In the genomic region with DNA sequence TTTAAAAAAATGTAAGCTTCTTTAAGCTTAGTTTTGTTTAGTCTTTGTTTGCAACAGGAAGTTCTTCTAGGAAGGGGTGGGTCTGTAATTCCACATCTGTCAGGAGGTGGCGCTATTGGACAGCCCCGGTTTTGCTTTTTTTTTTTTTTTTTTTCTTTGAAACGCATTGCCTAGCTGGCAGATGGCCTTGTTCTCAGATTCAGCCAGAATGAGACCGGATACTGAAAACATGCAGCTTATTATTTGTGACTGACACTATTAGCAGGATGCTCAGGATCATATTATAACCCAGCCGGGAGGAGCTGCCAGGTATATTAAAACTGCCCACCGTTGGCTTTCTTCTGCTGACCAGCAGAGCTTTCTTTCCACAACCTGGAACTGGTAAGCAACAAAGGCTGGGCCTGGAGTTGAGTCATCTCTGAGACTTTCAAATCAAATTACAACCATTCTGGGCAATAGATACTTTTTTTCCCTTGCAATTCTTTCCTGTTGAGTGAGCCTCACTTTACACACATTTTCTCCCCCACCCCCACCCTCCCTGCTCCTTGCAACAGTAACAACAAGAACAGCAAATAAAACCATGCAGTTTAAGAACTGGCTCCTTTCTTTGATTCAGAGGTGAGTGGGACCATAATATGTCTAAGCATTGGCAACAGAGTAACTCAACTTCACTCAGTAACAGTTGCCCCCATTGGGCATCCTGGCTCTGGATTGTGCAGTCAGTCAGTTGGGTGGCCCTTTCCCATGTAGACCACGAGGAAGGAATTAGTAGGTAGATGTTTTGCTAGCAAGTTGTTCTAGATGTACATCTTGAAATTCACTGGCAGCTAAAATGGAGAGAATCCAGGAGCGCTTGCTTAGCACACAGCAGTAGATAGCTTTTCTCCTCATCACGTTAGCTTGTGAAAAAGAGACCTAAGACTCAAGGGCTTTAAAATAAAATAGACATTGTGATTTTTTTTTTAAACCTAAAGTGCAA, we compare ENCODE assay signal across 9 mouse cellular contexts.
DNase-seq lines count a peak whose midpoint lies in the region; ATAC-seq and TF ChIP-seq lines count a peak whose summit lies in the region.
"Had no signal": no experiment of that assay in that cellular context is flagged by ENCODE, and none has a peak within 500 bp of the region (broad histone marks: within the 10 kb centered on the region; RNA-seq: fewer than 3 reads in every experiment).

No protein-coding gene starts in this region.

- no peak overlapping the region; the same call in 1 of the 2 replicates for H3K4me2 ChIP-seq in embryonic facial prominence, embryonic 15.5 days (replicated peaks)
- H3K4me2 ChIP-seq in heart, embryonic 11.5 days = peak overlapping the region; percentile 14; the same call in 1 of the 2 replicates
- H3K4me2 ChIP-seq in kidney, embryonic 14.5 days (replicated peaks; ENCODE audit: low read depth, low read length) = no peak overlapping the region; the same call in 1 of the 2 replicates
- peak overlapping the region; percentile 23; the same call in 1 of the 2 replicates for H3K4me2 ChIP-seq in limb, embryonic 14.5 days (replicated peaks; ENCODE audit: low read depth, low read length, severe bottlenecking)
- H3K4me2 ChIP-seq in neural tube, embryonic 11.5 days (ENCODE audit: low read depth) = no peak overlapping the region

- no peak for TF ChIP-seq POLR2A in bone marrow, adult 2 months (IDR thresholded peaks at IDR 0.05; ENCODE audit: borderline replicate concordance, control insufficient read depth, low read depth, low read length)
- TF ChIP-seq POLR2A in limb, embryonic 14.5 days (IDR thresholded peaks at IDR 0.05; ENCODE audit: borderline replicate concordance, extremely low read depth, insufficient read depth, insufficient read length) = no peak
- no peak for TF ChIP-seq POLR2A in testis, adult 2 months (IDR thresholded peaks at IDR 0.05; ENCODE audit: control insufficient read depth, low read depth, low read length)

- H3K9me3 ChIP-seq in embryonic facial prominence, embryonic 15.5 days (replicated peaks) = no peaks in the 10 kb centered on the region
- H3K9me3 ChIP-seq in heart, embryonic 11.5 days (replicated peaks; ENCODE audit: control insufficient read depth, low read length) = no peaks in the 10 kb centered on the region
- H3K9me3 ChIP-seq in kidney, embryonic 14.5 days (ENCODE audit: control insufficient read depth, low read length) = no peaks in the 10 kb centered on the region
- 0 out of 2 replicates have a peak, but pooled peaks cover 3% of the 10 kb centered on the region for H3K9me3 ChIP-seq in limb, embryonic 14.5 days (ENCODE audit: control insufficient read depth, low read length)
- no peaks in the 10 kb centered on the region for H3K9me3 ChIP-seq in neural tube, embryonic 11.5 days (ENCODE audit: control insufficient read depth, low read length)

- peak; percentile 31; the same call in 1 of the 2 replicates for ATAC-seq in embryonic facial prominence, embryonic 15.5 days (ENCODE audit: insufficient number of reproducible peaks, low FRiP score, low TSS enrichment, low read depth)
- ATAC-seq in heart, embryonic 11.5 days (replicated peaks; ENCODE audit: insufficient number of reproducible peaks, low FRiP score, low TSS enrichment) = no peak
- ATAC-seq in kidney, embryonic 14.5 days (ENCODE audit: low FRiP score, low TSS enrichment) = 0 out of 2 replicates have a peak, but pooled peaks have one; percentile 17
- peak; percentile 54 for ATAC-seq in limb, embryonic 14.5 days (ENCODE audit: low FRiP score, low read depth)
- ATAC-seq in neural tube, embryonic 11.5 days (ENCODE audit: insufficient read depth, low FRiP score, low TSS enrichment) = no peak

- H3K4me3 ChIP-seq in bone marrow, adult 2 months (replicated peaks; ENCODE audit: control insufficient read depth, low read depth, low read length) = no peak overlapping the region
- no peak overlapping the region for H3K4me3 ChIP-seq in embryonic facial prominence, embryonic 15.5 days (replicated peaks)
- no peak overlapping the region for H3K4me3 ChIP-seq in heart, embryonic 11.5 days (ENCODE audit: low read depth, low read length)
- H3K4me3 ChIP-seq in kidney, embryonic 14.5 days (ENCODE audit: low read length) = no peak overlapping the region
- no peak overlapping the region for H3K4me3 ChIP-seq in limb, embryonic 14.5 days (replicated peaks; ENCODE audit: low read length)
- no peak overlapping the region for H3K4me3 ChIP-seq in neural tube, embryonic 11.5 days (ENCODE audit: low read depth, low read length)
- H3K4me3 ChIP-seq in testis, adult 2 months (ENCODE audit: control insufficient read depth, low read depth, low read length) = peak overlapping the region; percentile 38; the same call in 1 of the 2 replicates
- H3K4me3 ChIP-seq: erythroblast, embryonic 14.5 days had no signal

- H3K9ac ChIP-seq in embryonic facial prominence, embryonic 15.5 days = no peak overlapping the region
- H3K9ac ChIP-seq in heart, embryonic 11.5 days (ENCODE audit: low read depth, low read length) = 0 out of 2 replicates have a peak overlapping the region, but pooled peaks have one; percentile 3
- no peak overlapping the region for H3K9ac ChIP-seq in kidney, embryonic 14.5 days (ENCODE audit: low read depth, low read length)
- 0 out of 2 replicates have a peak overlapping the region, but pooled peaks have one; percentile 25 for H3K9ac ChIP-seq in limb, embryonic 14.5 days (ENCODE audit: low read depth, low read length, severe bottlenecking)
- H3K9ac ChIP-seq in neural tube, embryonic 11.5 days (ENCODE audit: low read length) = peak overlapping the region; percentile 41

- 29% methylated on average over 9 of the region's 9 CpGs for WGBS in bone marrow, adult 2 months
- 24% methylated on average over 9 of the region's 9 CpGs for whole genome bisulfite sequencing in embryonic facial prominence, embryonic 15.5 days
- 40% methylated on average over 9 of the region's 9 CpGs for WGBS in heart, embryonic 11.5 days (ENCODE audit: insufficient replicate concordance)
- 33% methylated on average over 9 of the region's 9 CpGs for WGBS in kidney, embryonic 14.5 days
- WGBS in limb, embryonic 14.5 days = 25% methylated on average over 9 of the region's 9 CpGs
- WGBS in neural tube, embryonic 11.5 days = 39% methylated on average over 9 of the region's 9 CpGs

- peak; percentile 88 for DNase-seq in CD4-positive helper T cell, adult 2 months (ENCODE audit: low read depth, low spot score)
- peak; percentile 90 for DNase-seq in limb, embryonic 14.5 days (ENCODE audit: low spot score)
- DNase-seq in neural tube, embryonic 11.5 days (ENCODE audit: low spot score) = peak; percentile 81

- H3K27ac ChIP-seq in bone marrow, adult 2 months (ENCODE audit: control insufficient read depth, insufficient read depth, low read depth, low read length, poor library complexity) = no peak overlapping the region
- peak overlapping the region; percentile 91 for H3K27ac ChIP-seq in embryonic facial prominence, embryonic 15.5 days (replicated peaks)
- H3K27ac ChIP-seq in heart, embryonic 11.5 days (ENCODE audit: low read depth, low read length) = peak overlapping the region; percentile 25; the same call in 1 of the 2 replicates
- peak overlapping the region; percentile 63; the same call in 1 of the 2 replicates for H3K27ac ChIP-seq in kidney, embryonic 14.5 days (ENCODE audit: low read depth, low read length)
- peak overlapping the region; percentile 49; the same call in 1 of the 2 replicates for H3K27ac ChIP-seq in limb, embryonic 14.5 days (replicated peaks; ENCODE audit: low read depth, low read length)
- H3K27ac ChIP-seq in neural tube, embryonic 11.5 days (ENCODE audit: low read depth, low read length) = 0 out of 2 replicates have a peak overlapping the region, but pooled peaks have one; percentile 53
- no peak overlapping the region for H3K27ac ChIP-seq in testis, adult 2 months (ENCODE audit: control insufficient read depth, insufficient read depth, low read depth, low read length)

- peak; percentile 31; the same call in 1 of the 2 replicates for TF ChIP-seq CTCF in bone marrow, adult 2 months (IDR thresholded peaks at IDR 0.05; ENCODE audit: control insufficient read depth, insufficient read depth, low read length)
- TF ChIP-seq CTCF in testis, adult 2 months (IDR thresholded peaks at IDR 0.05; ENCODE audit: control insufficient read depth, insufficient read depth, insufficient replicate concordance, low read depth, low read length) = no peak

- no peaks in the 10 kb centered on the region for H3K36me3 ChIP-seq in embryonic facial prominence, embryonic 15.5 days
- no peaks in the 10 kb centered on the region for H3K36me3 ChIP-seq in heart, embryonic 11.5 days (ENCODE audit: control insufficient read depth, insufficient read depth, low read length)
- no peaks in the 10 kb centered on the region for H3K36me3 ChIP-seq in kidney, embryonic 14.5 days (ENCODE audit: control insufficient read depth, insufficient read depth, low read length)
- no peaks in the 10 kb centered on the region for H3K36me3 ChIP-seq in limb, embryonic 14.5 days (ENCODE audit: control insufficient read depth, insufficient read depth, low read length)
- H3K36me3 ChIP-seq in neural tube, embryonic 11.5 days (ENCODE audit: control insufficient read depth, insufficient read depth, low read length) = no peaks in the 10 kb centered on the region
- H3K36me3 ChIP-seq in testis, adult 2 months (ENCODE audit: control insufficient read depth, insufficient read depth, low read length) = no peaks in the 10 kb centered on the region

- no peaks in the 10 kb centered on the region for H3K4me1 ChIP-seq in bone marrow, adult 2 months (ENCODE audit: control insufficient read depth, insufficient read depth, low read length)
- peaks cover 18% of the 10 kb centered on the region for H3K4me1 ChIP-seq in embryonic facial prominence, embryonic 15.5 days
- H3K4me1 ChIP-seq in heart, embryonic 11.5 days (ENCODE audit: control insufficient read depth, insufficient read depth, low read length) = 0 out of 2 replicates have a peak, but pooled peaks cover 6% of the 10 kb centered on the region
- peaks cover 20% of the 10 kb centered on the region for H3K4me1 ChIP-seq in kidney, embryonic 14.5 days (ENCODE audit: control insufficient read depth, insufficient read depth, low read length)
- peaks cover 24% of the 10 kb centered on the region for H3K4me1 ChIP-seq in limb, embryonic 14.5 days (ENCODE audit: control insufficient read depth, insufficient read depth, low read length)
- H3K4me1 ChIP-seq in neural tube, embryonic 11.5 days (ENCODE audit: control insufficient read depth, insufficient read depth, low read length) = peaks cover 5% of the 10 kb centered on the region; the same call in 1 of the 2 replicates
- H3K4me1 ChIP-seq in testis, adult 2 months (ENCODE audit: control insufficient read depth, insufficient read depth, low read length) = no peaks in the 10 kb centered on the region; the same call in 1 of the 2 replicates

- H3K27me3 ChIP-seq in embryonic facial prominence, embryonic 15.5 days = no peaks in the 10 kb centered on the region
- no peaks in the 10 kb centered on the region for H3K27me3 ChIP-seq in heart, embryonic 11.5 days (ENCODE audit: control insufficient read depth, insufficient read depth, low read length)
- no peaks in the 10 kb centered on the region for H3K27me3 ChIP-seq in kidney, embryonic 14.5 days (ENCODE audit: control insufficient read depth, insufficient read depth, low read length)
- no peaks in the 10 kb centered on the region for H3K27me3 ChIP-seq in limb, embryonic 14.5 days (ENCODE audit: control insufficient read depth, insufficient read depth, low read length)
- H3K27me3 ChIP-seq in neural tube, embryonic 11.5 days (ENCODE audit: control insufficient read depth, insufficient read depth, low read length) = no peaks in the 10 kb centered on the region
- no peaks in the 10 kb centered on the region for H3K27me3 ChIP-seq in testis, adult 2 months (ENCODE audit: control insufficient read depth, insufficient read depth, low read length)

Comparison
In these comparisons a context has a peak if more than half of its experiments do, and no peak if none do; other contexts are left out.
1. H3K27ac ChIP-seq: peak in embryonic facial prominence, embryonic 15.5 days (single experiment), heart, embryonic 11.5 days (single experiment), kidney, embryonic 14.5 days (single experiment), limb, embryonic 14.5 days (single experiment) and neural tube, embryonic 11.5 days (single experiment); none in bone marrow, adult 2 months (single experiment) and testis, adult 2 months (single experiment).
2. ATAC-seq: peak in embryonic facial prominence, embryonic 15.5 days (single experiment), kidney, embryonic 14.5 days (single experiment) and limb, embryonic 14.5 days (single experiment); none in heart, embryonic 11.5 days (single experiment) and neural tube, embryonic 11.5 days (single experiment).
3. H3K4me2 ChIP-seq: peak in heart, embryonic 11.5 days (single experiment) and limb, embryonic 14.5 days (single experiment); none in embryonic facial prominence, embryonic 15.5 days (single experiment), kidney, embryonic 14.5 days (single experiment) and neural tube, embryonic 11.5 days (single experiment).
4. H3K9ac ChIP-seq: peak in heart, embryonic 11.5 days (single experiment), limb, embryonic 14.5 days (single experiment) and neural tube, embryonic 11.5 days (single experiment); none in embryonic facial prominence, embryonic 15.5 days (single experiment) and kidney, embryonic 14.5 days (single experiment).
5. Peak in every context shown above with its lines, with median percentiles within 50 percentile points of each other: DNase-seq.